Comparison of ENCODE assay signal across 8 mouse cellular contexts in genomic region chr6:38662714-38663615, GRCm38 (mm10). TPM values are rescaled to one million over a fixed set of nuclear protein-coding genes. Genes with fewer than 3 reads are reported as not detected.
DNase-seq lines count a peak whose midpoint lies in the region; ATAC-seq and TF ChIP-seq lines count a peak whose summit lies in the region.

Gene Clec2l, plus strand, starts transcription at chr6:38663069.

- no peak for DNase-seq in kidney, adult 9 months
- DNase-seq in cerebellum, adult 18-20 months: peak; percentile 80 to 85
- DNase-seq in kidney, postnatal 10 days: peak; percentile 64
- no peak for DNase-seq in liver, embryonic 14.5 days (ENCODE audit: low read depth in 3 of 3, low spot score in 3 of 3)
- peak; percentile 17 for DNase-seq in ovary, postnatal 10 days (ENCODE audit: low spot score)
- no peak for DNase-seq in c-Kit-positive CD71-positive TER-119-positive erythroid progenitor cells, embryonic 14.5 days (ENCODE audit: low spot score)

- peak within 1 kb of the TSS; percentile 93 for H3K4me2 ChIP-seq in kidney, embryonic 14.5 days (replicated peaks; ENCODE audit: low read depth, low read length)
- peak within 1 kb of the TSS; percentile 83 for H3K4me2 ChIP-seq in forebrain, embryonic 16.5 days (ENCODE audit: low read length)
- H3K4me2 ChIP-seq in liver, embryonic 14.5 days (ENCODE audit: low read depth): peak within 1 kb of the TSS; percentile 56

- H3K27me3 ChIP-seq in kidney, embryonic 14.5 days (ENCODE audit: control insufficient read depth, insufficient read depth, low read length): peaks cover 21% of the 10 kb centered on the region
- no peaks in the 10 kb centered on the region; the same call in 1 of the 2 replicates for H3K27me3 ChIP-seq in forebrain, embryonic 16.5 days (replicated peaks; ENCODE audit: control insufficient read depth, insufficient read depth, low read length)
- peaks cover 44% of the 10 kb centered on the region for H3K27me3 ChIP-seq in liver, embryonic 14.5 days (ENCODE audit: control insufficient read depth, insufficient read depth, low read length)

- H3K9me3 ChIP-seq in kidney, embryonic 14.5 days (ENCODE audit: control insufficient read depth, low read length): no peaks in the 10 kb centered on the region
- no peaks in the 10 kb centered on the region for H3K9me3 ChIP-seq in forebrain, embryonic 16.5 days (ENCODE audit: control insufficient read depth, low read length)
- H3K9me3 ChIP-seq in liver, embryonic 14.5 days (ENCODE audit: control insufficient read depth, low read length): no peaks in the 10 kb centered on the region

- under 1% methylated on average over 60 of the region's 84 CpGs for WGBS in kidney, embryonic 14.5 days
- whole genome bisulfite sequencing in forebrain, embryonic 16.5 days: 0% methylated on average over 70 of the region's 84 CpGs
- WGBS in liver, embryonic 14.5 days (ENCODE audit: insufficient replicate concordance): 1% methylated on average over 77 of the region's 84 CpGs

- no peaks in the 10 kb centered on the region for H3K36me3 ChIP-seq in kidney, embryonic 14.5 days (ENCODE audit: control insufficient read depth, insufficient read depth, low read length)
- H3K36me3 ChIP-seq in forebrain, embryonic 16.5 days (ENCODE audit: control insufficient read depth, insufficient read depth): no peaks in the 10 kb centered on the region
- no peaks in the 10 kb centered on the region for H3K36me3 ChIP-seq in liver, embryonic 14.5 days (replicated peaks; ENCODE audit: control insufficient read depth, insufficient read depth, low read depth)

- no peak for TF ChIP-seq CTCF in liver, embryonic 14.5 days (IDR thresholded peaks at IDR 0.05; ENCODE audit: low read depth)

- no peak for TF ChIP-seq EP300 in liver, embryonic 14.5 days (IDR thresholded peaks at IDR 0.05; ENCODE audit: low read depth)

- H3K27ac ChIP-seq in kidney, embryonic 14.5 days (ENCODE audit: low read depth, low read length): no peak within 1 kb of the TSS
- peak within 1 kb of the TSS; percentile 37 for H3K27ac ChIP-seq in forebrain, embryonic 16.5 days (ENCODE audit: low read length)
- H3K27ac ChIP-seq in liver, embryonic 14.5 days: no peak within 1 kb of the TSS

- 0 out of 2 replicates have a peak, but pooled peaks cover 3% of the 10 kb centered on the region for H3K4me1 ChIP-seq in kidney, embryonic 14.5 days (ENCODE audit: control insufficient read depth, insufficient read depth, low read length)
- peaks cover 5% of the 10 kb centered on the region; the same call in 1 of the 2 replicates for H3K4me1 ChIP-seq in forebrain, embryonic 16.5 days (replicated peaks; ENCODE audit: control insufficient read depth, insufficient read depth, low read length)
- no peaks in the 10 kb centered on the region for H3K4me1 ChIP-seq in liver, embryonic 14.5 days (replicated peaks; ENCODE audit: control insufficient read depth in 2 of 2, insufficient read depth in 2 of 2, low read length in 1 of 2)

- H3K9ac ChIP-seq in kidney, embryonic 14.5 days (ENCODE audit: low read depth, low read length): peak within 1 kb of the TSS; percentile 58
- peak within 1 kb of the TSS; percentile 81 for H3K9ac ChIP-seq in forebrain, embryonic 16.5 days (replicated peaks; ENCODE audit: low read depth, low read length)
- H3K9ac ChIP-seq in liver, embryonic 14.5 days (replicated peaks): no peak within 1 kb of the TSS

- peak; percentile 82 for ATAC-seq in kidney, embryonic 14.5 days (ENCODE audit: low FRiP score, low TSS enrichment)
- ATAC-seq in forebrain, embryonic 16.5 days: peak; percentile 88
- ATAC-seq in liver, embryonic 14.5 days (ENCODE audit: insufficient read depth): no peak

- H3K4me3 ChIP-seq in kidney, embryonic 14.5 days (ENCODE audit: low read length): peak within 1 kb of the TSS; percentile 55
- H3K4me3 ChIP-seq in forebrain, embryonic 16.5 days (replicated peaks; ENCODE audit: low read length): peak within 1 kb of the TSS; percentile 72
- peak within 1 kb of the TSS in 1 of 2 experiments; percentile 46; a peak in 2 of 4 replicates for H3K4me3 ChIP-seq in liver, embryonic 14.5 days (ENCODE audit: insufficient read depth in 1 of 2, low read depth in 2 of 2, low read length in 2 of 2)

RNA-seq across cellular contexts. Expression of gene Clec2l, which starts in this region (rescaled TPM):
- polyA plus RNA-seq in kidney, embryonic 14.5 days (2014; fragmentation: Nextera tagmentation; extraction: Ambion mirVana): 1.1 and 1.3 TPM in 2 replicates
- 7.8 and 10.9 TPM in 2 replicates for polyA plus RNA-seq in forebrain, embryonic 16.5 days (2015; fragmentation: Nextera tagmentation; extraction: Ambion mirVana)
- polyA plus RNA-seq in liver, embryonic 14.5 days (2012; rRNA removed): 0.09 and 0.13 TPM in 2 replicates
- polyA plus RNA-seq in liver, embryonic 14.5 days (2014; fragmentation: Nextera tagmentation; extraction: Ambion mirVana): not detected in 2 replicates

Comparison
In these comparisons a context has a peak if more than half of its experiments do, and no peak if none do; other contexts are left out.
1. DNase-seq: peak in cerebellum, adult 18-20 months (2 of 2), kidney, postnatal 10 days (single experiment) and ovary, postnatal 10 days (single experiment); none in kidney, adult 9 months (single experiment), liver, embryonic 14.5 days (0 of 3) and c-Kit-positive CD71-positive TER-119-positive erythroid progenitor cells, embryonic 14.5 days (single experiment).
2. Peak in every context shown above with its lines, with median percentiles within 50 percentile points of each other: H3K4me2 ChIP-seq.